In the genomic region with DNA sequence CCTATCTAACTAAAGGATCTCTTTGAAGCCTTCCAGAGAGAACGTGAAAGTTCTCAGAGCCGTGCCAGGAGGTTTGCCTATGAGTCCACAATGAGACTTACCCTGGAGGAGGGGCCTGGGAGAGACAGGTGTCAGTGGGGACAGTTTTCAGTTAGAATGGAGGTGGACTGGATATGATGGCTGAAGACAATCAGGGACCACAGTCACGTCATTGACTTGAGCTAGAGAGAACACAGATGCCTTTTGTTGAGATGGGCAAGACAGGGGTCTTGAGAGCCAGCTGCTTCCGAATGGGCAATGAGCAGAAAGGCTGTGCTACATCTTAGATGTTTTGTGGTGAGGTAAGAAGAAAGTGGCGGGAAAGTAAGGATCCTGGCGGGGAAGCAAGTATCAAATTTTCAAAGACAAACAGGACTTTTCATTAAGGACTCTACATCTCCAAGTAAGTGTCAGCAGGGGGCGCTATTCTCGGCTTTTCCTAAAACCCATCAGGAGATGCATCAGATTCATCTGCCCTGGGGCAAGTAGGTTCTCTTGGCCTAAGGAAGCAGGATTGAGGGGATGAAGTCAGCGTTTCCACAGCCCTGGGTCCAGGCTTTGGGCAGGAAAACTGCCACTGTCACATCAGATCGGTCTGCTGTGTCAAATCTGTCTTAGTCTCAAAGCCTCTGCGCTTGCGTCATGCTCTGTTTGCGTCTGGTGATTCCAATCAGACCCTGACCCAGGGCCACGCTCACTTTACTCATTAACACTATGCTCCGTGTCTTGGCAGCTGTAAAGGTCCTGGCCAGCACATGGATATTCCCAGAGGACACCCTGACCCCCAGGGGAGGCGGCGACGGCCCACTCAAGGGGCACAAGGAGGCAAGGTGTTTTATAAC, we compare ENCODE assay signal across 9 mouse cellular contexts. TPM values are rescaled to one million over a fixed set of nuclear protein-coding genes. Genes with fewer than 3 reads are reported as not detected.
DNase-seq lines count a peak whose midpoint lies in the region; ATAC-seq and TF ChIP-seq lines count a peak whose summit lies in the region.
"Had no signal": no experiment of that assay in that cellular context is flagged by ENCODE, and none has a peak within 500 bp of the region (broad histone marks: within the 10 kb centered on the region; RNA-seq: fewer than 3 reads in every experiment).

No protein-coding gene starts in this region.

- peak; percentile 52; the same call in 1 of the 2 replicates for TF ChIP-seq CTCF in thymus, adult 2 months (IDR thresholded peaks at IDR 0.05; ENCODE audit: borderline replicate concordance, control insufficient read depth, extremely low read depth, insufficient read depth, low read length, poor library complexity)
- peak; percentile 40 for TF ChIP-seq CTCF in kidney, adult 2 months (conservative IDR thresholded peaks at IDR 0.05; ENCODE audit: insufficient read depth, insufficient read length, low read depth, low read length)

- no peak overlapping the region for H3K4me3 ChIP-seq in thymus, adult 2 months (ENCODE audit: control insufficient read depth, insufficient read depth, low read length)
- no peak overlapping the region for H3K4me3 ChIP-seq in kidney, adult 2 months (ENCODE audit: insufficient read depth, low read depth, low read length)
- H3K4me3 ChIP-seq in intestine, embryonic 16.5 days (ENCODE audit: low read length) = no peak overlapping the region
- H3K4me3 ChIP-seq: hindbrain, embryonic 15.5 days had no signal

- no peaks in the 10 kb centered on the region for H3K27me3 ChIP-seq in thymus, adult 2 months (ENCODE audit: control insufficient read depth, insufficient read depth, low read length)
- no peaks in the 10 kb centered on the region for H3K27me3 ChIP-seq in kidney, adult 2 months (replicated peaks; ENCODE audit: control insufficient read depth, insufficient read depth, low read length)
- H3K27me3 ChIP-seq in intestine, embryonic 16.5 days (replicated peaks; ENCODE audit: control insufficient read depth, insufficient read depth, low read length) = no peaks in the 10 kb centered on the region
- H3K27me3 ChIP-seq: hindbrain, embryonic 15.5 days had no signal

- no peak for TF ChIP-seq POLR2A in thymus, adult 2 months (IDR thresholded peaks at IDR 0.05; ENCODE audit: control insufficient read depth, extremely low read depth, insufficient read depth, low read length, poor library complexity)
- no peak for TF ChIP-seq POLR2A in kidney, adult 2 months (IDR thresholded peaks at IDR 0.05; ENCODE audit: low read depth, low read length)

- H3K4me1 ChIP-seq in thymus, adult 2 months (replicated peaks; ENCODE audit: control insufficient read depth, insufficient read depth, low read length) = no peaks in the 10 kb centered on the region
- H3K4me1 ChIP-seq in kidney, adult 2 months (ENCODE audit: control insufficient read depth, insufficient read depth, low read length) = peaks cover 5% of the 10 kb centered on the region; the same call in 1 of the 2 replicates
- H3K4me1 ChIP-seq in intestine, embryonic 16.5 days (ENCODE audit: control insufficient read depth, insufficient read depth, low read length) = peaks cover 3% of the 10 kb centered on the region
- H3K4me1 ChIP-seq: hindbrain, embryonic 15.5 days had no signal

- DNase-seq in adrenal gland, postnatal 14 days = peak; percentile 46
- no peak for DNase-seq in adrenal gland, adult 8-10 months
- DNase-seq in thymus, adult 2 months = no peak
- no peak for DNase-seq in thymus, adult 18-20 months
- peak; percentile 78 for DNase-seq in kidney, adult 2 months
- no peak for DNase-seq in gastrocnemius, adult 18-20 months (ENCODE audit: low spot score)

- H3K36me3 ChIP-seq in thymus, adult 2 months (ENCODE audit: control insufficient read depth, insufficient read depth, low read length) = no peaks in the 10 kb centered on the region
- H3K36me3 ChIP-seq in kidney, adult 2 months (ENCODE audit: control insufficient read depth, insufficient read depth, low read length) = no peaks in the 10 kb centered on the region
- no peaks in the 10 kb centered on the region for H3K36me3 ChIP-seq in intestine, embryonic 16.5 days (ENCODE audit: control insufficient read depth, insufficient read depth, low read length)
- H3K36me3 ChIP-seq: hindbrain, embryonic 15.5 days had no signal

- H3K9ac ChIP-seq in intestine, embryonic 16.5 days (ENCODE audit: low read depth, low read length) = no peak overlapping the region
- H3K9ac ChIP-seq: hindbrain, embryonic 15.5 days had no signal

- peak; percentile 30; the same call in 1 of the 2 replicates for ATAC-seq in megakaryocyte progenitor cell, adult 5-6 weeks (replicated peaks; ENCODE audit: poor library complexity)
- no peak for ATAC-seq in intestine, embryonic 16.5 days

- no peak overlapping the region for H3K4me2 ChIP-seq in intestine, embryonic 16.5 days (ENCODE audit: low read depth, low read length)
- H3K4me2 ChIP-seq: hindbrain, embryonic 15.5 days had no signal

- 75% methylated on average over 18 of the region's 18 CpGs for WGBS in thymus, adult 2 months
- WGBS in kidney, adult 2 months = 39% methylated on average over 18 of the region's 18 CpGs
- 60% methylated on average over 18 of the region's 18 CpGs for WGBS in intestine, embryonic 16.5 days

- no peaks in the 10 kb centered on the region for H3K9me3 ChIP-seq in intestine, embryonic 16.5 days (ENCODE audit: control insufficient read depth, low read length)
- H3K9me3 ChIP-seq: hindbrain, embryonic 15.5 days had no signal

- H3K27ac ChIP-seq in thymus, adult 2 months (ENCODE audit: control insufficient read depth, insufficient read depth, low read length) = no peak overlapping the region
- H3K27ac ChIP-seq in kidney, adult 2 months (ENCODE audit: insufficient read depth, low read depth, low read length) = no peak overlapping the region
- no peak overlapping the region for H3K27ac ChIP-seq in intestine, embryonic 16.5 days (ENCODE audit: low read length)
- H3K27ac ChIP-seq: hindbrain, embryonic 15.5 days had no signal

RNA-seq across cellular contexts. Expression of gene Scgb3a1, which starts 13.1 kb away (rescaled TPM):
- total RNA-seq in adrenal gland, postnatal 14 days (2021) = not detected in 2 replicates
- not detected for total RNA-seq in adrenal gland, adult 8-10 months (2022)
- polyA plus RNA-seq in thymus, adult 2 months (2012; rRNA removed) = 3.0 and 7.8 TPM in 2 replicates
- polyA plus RNA-seq in kidney, adult 2 months (2012; rRNA removed) = not detected in 2 replicates
- not detected in 2 replicates for total RNA-seq in megakaryocyte progenitor cell, adult 5-6 weeks (2015)
- not detected in 2 replicates for total RNA-seq in megakaryocyte progenitor cell, adult 5-6 weeks (2017)
- not detected for total RNA-seq in gastrocnemius, adult 18-20 months (2021)
- not detected in 2 replicates for polyA plus RNA-seq in intestine, embryonic 16.5 days (2015; fragmentation: Nextera tagmentation; extraction: Ambion mirVana)

RNA-seq across cellular contexts. Expression of gene Flt4, which starts 41.3 kb away (rescaled TPM):
- 17.5 and 18.4 TPM in 2 replicates for total RNA-seq in adrenal gland, postnatal 14 days (2021)
- 10 to 100 TPM; 19.3 to 29.5 (median 23.4) TPM for total RNA-seq in adrenal gland, adult 8-10 months (2022)
- 1.2 and 1.4 TPM in 2 replicates for polyA plus RNA-seq in thymus, adult 2 months (2012; rRNA removed)
- 9.7 and 9.9 TPM in 2 replicates for polyA plus RNA-seq in kidney, adult 2 months (2012; rRNA removed)
- 0.02 and 0.07 TPM in 2 replicates for total RNA-seq in megakaryocyte progenitor cell, adult 5-6 weeks (2015)
- total RNA-seq in megakaryocyte progenitor cell, adult 5-6 weeks (2017) = 0.17 and 0.24 TPM in 2 replicates
- total RNA-seq in gastrocnemius, adult 18-20 months (2021) = 1 to 10 TPM; 2.3 to 3.9 TPM
- polyA plus RNA-seq in intestine, embryonic 16.5 days (2015; fragmentation: Nextera tagmentation; extraction: Ambion mirVana) = 4.0 and 4.3 TPM in 2 replicates

Comparison
In these comparisons a context has a peak if more than half of its experiments do, and no peak if none do; other contexts are left out.
1. DNase-seq: peak in adrenal gland, postnatal 14 days (single experiment) and kidney, adult 2 months (single experiment); none in adrenal gland, adult 8-10 months (single experiment), thymus, adult 2 months (single experiment), thymus, adult 18-20 months (0 of 2) and gastrocnemius, adult 18-20 months (single experiment).